Mouse (Mus musculus) midbrain, embryonic 16.5 days (tissue): ENCODE data around the gene Ankrd45. TPM values are rescaled to one million over a fixed set of nuclear protein-coding genes. Genes with fewer than 3 reads are reported as not detected.
A peak's percentile ranks its signal among the peaks of the same experiment; 100 is the strongest.
"Not testable (repeated sequence)": the region's sequence is repeated elsewhere in the genome, so short reads cannot be mapped to it uniquely, and the experiment has no call there.

Source experiments
- ATAC-seq: fragments of 200-750 bp; cut with Nextera tagmentation; 2 replicates; pipeline ENCODE4 v1.8.0; 2017; ENCODE audit warnings: moderate TSS enrichment
- H3K27ac ChIP-seq: fragments of 300-500 bp; sonication (generic); 2 replicates; pipeline ENCODE4 v1.5.1; 2014; ENCODE audit warnings: mild to moderate bottlenecking, low read length, mixed read lengths
- H3K27me3 ChIP-seq: fragments of 300-500 bp; sonication (generic); 2 replicates; pipeline ENCODE4 v1.6.1; 2014; ENCODE audit warnings: low read depth, low read length, mixed read lengths; ENCODE audit not compliant: control insufficient read depth, insufficient read depth
- H3K36me3 ChIP-seq: fragments of 300-500 bp; sonication (generic); 2 replicates; pipeline ENCODE4 v1.6.1; 2014; ENCODE audit warnings: mild to moderate bottlenecking, low read length, moderate library complexity, mixed read lengths; ENCODE audit not compliant: control insufficient read depth, insufficient read depth
- H3K4me1 ChIP-seq: fragments of 300-500 bp; sonication (generic); 2 replicates; pipeline ENCODE4 v1.6.1; 2014; ENCODE audit warnings: mild to moderate bottlenecking, low read length, mixed read lengths; ENCODE audit not compliant: control insufficient read depth, insufficient read depth
- H3K4me2 ChIP-seq: fragments of 300-500 bp; sonication (generic); 2 replicates; pipeline ENCODE4 v1.6.1; 2014; ENCODE audit warnings: mild to moderate bottlenecking, low read length, mixed read lengths
- H3K4me3 ChIP-seq: fragments of 300-500 bp; sonication (generic); 2 replicates; pipeline ENCODE4 v1.5.1; 2014; ENCODE audit warnings: low read depth, mild to moderate bottlenecking, low read length, moderate library complexity, mixed read lengths
- H3K9ac ChIP-seq: fragments of 300-500 bp; sonication (generic); 2 replicates; pipeline ENCODE4 v1.6.1; 2014; ENCODE audit warnings: low read depth, low read length, mixed read lengths
- H3K9me3 ChIP-seq: fragments of 300-500 bp; sonication (generic); replicated peaks from 2 replicates; pipeline ENCODE4 v1.6.1; 2014; ENCODE audit warnings: mild to moderate bottlenecking, low read length, mixed read lengths; ENCODE audit not compliant: control insufficient read depth, poor library complexity, severe bottlenecking
- WGBS: fragments of 180-500 bp; shearing (Covaris S2); extraction: QIAGEN DNeasy Blood & Tissue Kit; methylation state at CpG from one replicate; pipeline ENCODE4 v1.1.7; 2014; 5-methylcytosine and 5-hydroxymethylcytosine counted together
- polyA plus RNA-seq: library from polyadenylated mRNA; unstranded; fragments of >200 nt; fragmentation: Nextera tagmentation; extraction: Ambion mirVana; gene quantifications from 2 replicates; pipeline ENCODE4 v1.2.1, GENCODE M21; 2015

The Ankrd45 gene
- polyA plus RNA-seq, 1 experiment from 2014 or later: 36.1 TPM

DNA sequence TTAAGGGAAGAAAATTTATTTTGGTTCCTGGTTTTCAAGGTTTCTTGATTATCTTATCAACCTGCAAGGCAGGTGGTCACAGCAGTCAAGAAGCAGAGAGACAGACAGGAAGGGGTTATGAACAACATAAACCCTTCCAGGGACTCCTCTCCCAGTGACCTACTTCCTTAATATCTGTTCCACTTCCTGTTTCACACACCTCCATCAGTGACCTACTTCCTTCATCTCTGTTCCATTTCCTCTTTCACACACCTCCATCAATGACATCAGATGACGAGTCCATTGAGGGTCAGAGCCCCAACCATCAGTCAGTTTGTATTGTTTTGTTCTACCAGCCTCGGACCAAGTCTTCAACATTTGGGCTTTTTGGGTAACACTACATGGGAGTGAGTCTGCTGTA is 3.0 kb upstream of the Ankrd45 start:
- WGBS: 84% methylated on average over 2 of the region's 2 CpGs
- H3K4me3 ChIP-seq: no peak overlapping the region
- H3K27ac ChIP-seq: no peak overlapping the region
- no peak overlapping the region for H3K4me2 ChIP-seq
- H3K36me3 ChIP-seq: no peaks in the 10 kb centered on the region
- H3K27me3 ChIP-seq: no peaks in the 10 kb centered on the region
- H3K9ac ChIP-seq: no peak overlapping the region
- peaks cover 7% of the 10 kb centered on the region for H3K4me1 ChIP-seq
- no peaks in the 10 kb centered on the region for H3K9me3 ChIP-seq
- ATAC-seq: no peak

DNA sequence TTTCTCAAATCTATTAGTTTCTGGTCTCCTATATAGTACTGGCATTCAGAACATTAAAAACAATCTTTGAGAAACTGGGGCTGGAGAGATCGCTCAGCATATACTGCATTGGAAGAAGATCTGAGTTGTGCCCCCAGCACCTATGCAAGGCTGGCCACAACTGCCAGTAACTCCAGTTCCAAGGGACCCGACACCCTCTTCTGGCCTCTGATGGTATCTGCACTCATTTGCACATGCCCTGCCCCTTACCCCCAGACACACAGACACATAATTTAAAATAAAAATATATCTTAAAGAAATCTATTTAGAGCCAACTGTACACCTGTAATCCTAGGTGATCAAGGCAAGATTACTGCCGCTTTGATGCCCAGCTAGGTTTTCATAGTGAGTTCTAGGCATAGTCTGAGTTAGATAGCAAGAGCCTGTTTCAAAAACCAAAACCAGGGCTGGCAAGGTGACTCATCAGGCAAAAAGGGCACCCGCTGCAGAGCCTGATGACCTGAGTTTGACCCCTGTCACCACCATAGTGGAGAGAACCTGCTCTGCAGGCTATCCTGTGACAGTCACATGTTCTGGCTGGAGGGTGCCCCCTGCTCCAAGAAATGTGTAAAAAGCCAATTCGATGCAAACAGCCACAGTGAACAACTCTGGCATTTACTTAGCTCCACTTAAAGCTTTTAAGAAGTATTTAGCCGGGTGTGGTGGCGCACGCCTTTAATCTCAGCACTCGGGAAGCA is 2.3 kb upstream of the Ankrd45 start:
- no peak for ATAC-seq
- H3K36me3 ChIP-seq: no peaks in the 10 kb centered on the region
- no peak overlapping the region for H3K27ac ChIP-seq
- H3K4me3 ChIP-seq: no peak overlapping the region
- H3K4me2 ChIP-seq: no peak overlapping the region
- peaks cover 7% of the 10 kb centered on the region for H3K4me1 ChIP-seq
- H3K27me3 ChIP-seq: no peaks in the 10 kb centered on the region
- no peak overlapping the region for H3K9ac ChIP-seq
- H3K9me3 ChIP-seq: no peaks in the 10 kb centered on the region
- WGBS: 91% methylated on average over 9 of the region's 9 CpGs

DNA sequence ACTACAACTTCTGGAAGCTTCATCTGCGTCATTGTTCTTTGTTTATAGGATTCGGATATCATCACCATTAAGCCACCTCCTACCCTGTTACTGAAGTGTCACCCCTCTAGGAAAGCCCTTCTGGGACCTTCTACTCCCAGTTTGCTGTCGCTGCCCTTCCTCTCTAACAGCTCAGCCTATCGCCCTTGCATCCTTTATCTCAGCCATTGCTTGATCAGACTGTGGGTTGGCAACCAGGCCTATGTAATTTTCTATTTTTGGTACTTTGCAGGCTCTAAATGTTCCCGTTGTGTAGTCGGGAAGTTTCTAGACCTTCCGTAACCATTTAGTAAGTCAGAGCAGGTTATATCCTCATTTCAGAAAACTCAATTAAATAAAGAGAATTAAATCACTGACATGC is 725 bp downstream of the Ankrd45 start:
- Histone ChIP-seq H3K4me2 (peak overlapping the region; percentile 56), H3K9me3 (no peaks in the 10 kb centered on the region), H3K27me3 (no peaks in the 10 kb centered on the region), H3K4me3 (peak overlapping the region; percentile 46), H3K4me1 (peaks cover 7% of the 10 kb centered on the region), H3K36me3 (no peaks in the 10 kb centered on the region), H3K27ac (no peak overlapping the region), H3K9ac (no peak overlapping the region; the same call in 1 of the 2 replicates)
- WGBS: 87% methylated on average over 7 of the region's 7 CpGs
- ATAC-seq: peak; percentile 47

DNA sequence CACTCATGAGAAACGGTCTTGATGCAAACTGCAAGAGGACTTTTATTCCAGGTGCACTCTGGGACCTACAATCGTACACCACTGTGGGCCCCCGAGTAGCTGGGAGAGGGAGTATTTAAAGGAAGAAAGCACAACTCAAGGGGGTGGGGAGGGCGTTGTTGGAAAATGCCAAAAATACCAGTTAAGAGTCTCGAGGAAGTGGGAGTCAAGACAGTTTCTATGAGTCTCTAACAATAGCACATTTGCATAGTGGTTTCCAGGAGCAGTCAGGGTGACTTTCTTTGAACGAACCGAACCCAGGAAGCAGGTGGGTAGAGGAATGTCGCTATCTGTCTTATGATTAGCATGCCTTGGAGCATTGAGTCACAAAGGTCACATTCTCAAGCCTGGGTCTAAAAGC is 3.1 kb downstream of the Ankrd45 start:
- not testable (repeated sequence) for H3K4me2 ChIP-seq, H3K36me3 ChIP-seq, H3K9ac ChIP-seq, H3K4me1 ChIP-seq, H3K4me3 ChIP-seq, H3K9me3 ChIP-seq, H3K27me3 ChIP-seq, ATAC-seq, H3K27ac ChIP-seq
- WGBS: 85% methylated on average over 8 of the region's 8 CpGs

DNA sequence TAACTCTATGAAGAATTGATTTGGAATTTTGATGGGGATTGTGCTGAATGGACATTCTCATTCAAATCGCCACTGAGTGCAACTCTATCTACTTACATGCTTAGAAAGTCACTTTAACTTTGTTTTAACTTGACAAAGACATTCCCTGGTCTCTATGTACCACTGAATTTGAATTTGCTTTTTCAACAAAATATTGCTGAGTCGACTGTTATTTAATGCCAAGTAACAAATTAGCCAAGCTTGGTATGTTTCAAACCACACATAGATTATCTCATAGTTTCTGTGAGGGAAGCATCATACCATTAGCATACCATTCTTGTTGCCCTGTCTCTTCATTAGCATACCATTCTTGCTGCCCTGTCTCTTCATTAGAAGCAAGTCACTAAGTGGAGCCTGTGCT is 5.4 kb downstream of the Ankrd45 start:
- no peak overlapping the region for H3K27ac ChIP-seq
- 83% methylated on average over 2 of the region's 2 CpGs for WGBS

DNA sequence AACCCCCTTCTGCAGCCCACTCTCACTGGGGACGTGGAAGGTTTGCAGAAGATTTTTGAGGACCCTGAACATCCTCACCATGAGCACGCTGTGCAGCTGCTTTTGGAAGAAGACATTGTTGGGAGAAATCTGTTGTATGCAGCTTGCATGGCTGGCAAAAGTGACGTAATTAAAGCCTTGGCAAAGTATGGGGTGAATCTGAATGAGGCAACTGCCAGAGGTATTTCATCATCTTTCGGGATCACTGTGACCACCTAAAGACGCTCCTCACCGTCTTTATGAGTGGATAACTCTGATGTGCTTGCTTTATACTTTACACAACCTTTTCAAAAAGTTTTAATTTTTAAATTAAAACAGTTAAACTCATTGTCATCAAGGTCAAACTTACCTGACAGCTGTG is 8.6 kb downstream of the Ankrd45 start:
- H3K27me3 ChIP-seq: no peaks in the 10 kb centered on the region
- no peak for ATAC-seq
- no peaks in the 10 kb centered on the region for H3K4me1 ChIP-seq
- no peaks in the 10 kb centered on the region for H3K9me3 ChIP-seq
- no peak overlapping the region for H3K4me3 ChIP-seq
- no peak overlapping the region for H3K9ac ChIP-seq
- peaks cover 6% of the 10 kb centered on the region for H3K36me3 ChIP-seq
- H3K27ac ChIP-seq: no peak overlapping the region
- H3K4me2 ChIP-seq: no peak overlapping the region
- 75% methylated on average over 6 of the region's 6 CpGs for whole genome bisulfite sequencing

More for the DNA sequence above, 5.4 kb downstream of the Ankrd45 start:
- H3K4me1 ChIP-seq: peaks cover 2% of the 10 kb centered on the region; the same call in 1 of the 2 replicates
- no peak for ATAC-seq
- no peaks in the 10 kb centered on the region for H3K9me3 ChIP-seq
- H3K4me2 ChIP-seq: no peak overlapping the region
- peaks cover 3% of the 10 kb centered on the region; the same call in 1 of the 2 replicates for H3K36me3 ChIP-seq
- no peaks in the 10 kb centered on the region for H3K27me3 ChIP-seq
- no peak overlapping the region for H3K9ac ChIP-seq
- no peak overlapping the region for H3K4me3 ChIP-seq

- no peaks in the 10 kb centered on the region for H3K4me1 ChIP-seq
- no peak overlapping the region for H3K4me3 ChIP-seq
- no peak for ATAC-seq
- H3K36me3 ChIP-seq: peaks cover 4% of the 10 kb centered on the region
- no peaks in the 10 kb centered on the region for H3K9me3 ChIP-seq
- no peak overlapping the region for H3K27ac ChIP-seq
- H3K4me2 ChIP-seq: no peak overlapping the region
- H3K9ac ChIP-seq: no peak overlapping the region
- no peaks in the 10 kb centered on the region for H3K27me3 ChIP-seq
- WGBS: 81% methylated on average over 10 of the region's 10 CpGs
These were observed 14.1 kb downstream of the Ankrd45 start for GRCm38 (mm10) chr1:161156546-161156945.

DNA sequence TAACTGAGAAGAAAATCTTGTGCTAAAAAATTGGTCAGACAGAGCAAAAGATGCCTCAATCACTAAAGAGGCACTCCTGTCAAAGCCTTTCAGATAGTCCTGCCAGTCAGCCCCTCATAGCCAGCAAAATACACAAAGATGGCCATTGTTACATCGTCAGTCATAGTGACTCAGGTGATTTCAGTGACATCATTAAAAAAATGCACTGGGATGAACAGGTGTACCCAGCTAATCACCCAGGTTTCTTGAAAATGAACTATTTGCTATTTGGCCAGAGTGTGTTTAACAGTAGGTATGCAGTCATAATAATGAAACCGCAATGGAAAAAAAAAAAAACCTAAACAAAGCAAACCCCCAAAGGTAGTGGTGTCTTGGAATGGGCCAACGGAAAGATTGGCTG is 16.7 kb downstream of the Ankrd45 start, which contains the start of gene Tex50:
Gene Tex50, minus strand, starts transcription at position 101 of the 400 bp plus-strand sequence.
- no peak within 1 kb of the TSS for H3K4me3 ChIP-seq
- no peak within 1 kb of the TSS for H3K9ac ChIP-seq

DNA sequence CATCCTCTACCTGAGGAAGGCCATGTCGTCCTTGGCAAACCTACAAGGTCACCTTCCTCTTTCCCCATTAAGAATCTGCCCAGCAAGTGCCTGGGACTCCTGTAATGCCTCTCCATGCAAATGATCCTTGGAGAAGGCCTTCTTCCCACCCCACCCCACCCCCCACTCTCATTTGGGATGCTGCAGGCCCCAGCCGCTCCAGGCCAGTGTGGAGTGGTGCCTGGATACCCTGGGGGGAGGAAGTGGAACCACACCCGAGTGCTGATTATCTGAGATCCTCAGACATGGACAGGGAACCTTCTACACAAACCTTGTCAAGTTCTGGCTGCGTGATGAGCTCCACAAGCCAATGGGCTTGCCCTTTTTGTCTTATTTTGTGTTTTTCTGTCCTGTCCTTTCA is 17.8 kb downstream of the Ankrd45 start:
- no peak for ATAC-seq
- 70% methylated on average over 4 of the region's 4 CpGs for WGBS

More for the DNA sequence above, 16.7 kb downstream of the Ankrd45 start, which contains the start of gene Tex50:
- Histone ChIP-seq H3K27ac (no peak within 1 kb of the TSS), H3K27me3 (no peaks in the 10 kb centered on the region), H3K36me3 (no peaks in the 10 kb centered on the region; the same call in 1 of the 2 replicates), H3K4me1 (no peaks in the 10 kb centered on the region), H3K9me3 (no peaks in the 10 kb centered on the region), H3K4me2 (no peak within 1 kb of the TSS)
- WGBS: 91% methylated on average over 3 of the region's 3 CpGs
- ATAC-seq: no peak

More for the DNA sequence above, 17.8 kb downstream of the Ankrd45 start:
- no peak overlapping the region for H3K27ac ChIP-seq
- no peak overlapping the region for H3K4me3 ChIP-seq
- no peak overlapping the region for H3K4me2 ChIP-seq
- H3K9me3 ChIP-seq: no peaks in the 10 kb centered on the region
- no peaks in the 10 kb centered on the region for H3K27me3 ChIP-seq
- H3K4me1 ChIP-seq: no peaks in the 10 kb centered on the region
- H3K36me3 ChIP-seq: no peaks in the 10 kb centered on the region; the same call in 1 of the 2 replicates
- H3K9ac ChIP-seq: no peak overlapping the region
